In genomic region chr3:109134036-109134435, GRCm38 (mm10) we compare ENCODE assay signal across 29 mouse cellular contexts. TPM values are rescaled to one million over a fixed set of nuclear protein-coding genes. Genes with fewer than 3 reads are reported as not detected.
DNase-seq lines count a peak whose midpoint lies in the region; ATAC-seq and TF ChIP-seq lines count a peak whose summit lies in the region.
"Had no signal": no experiment of that assay in that cellular context is flagged by ENCODE, and none has a peak within 500 bp of the region (broad histone marks: within the 10 kb centered on the region; RNA-seq: fewer than 3 reads in every experiment).

No protein-coding gene starts in this region.

- TF ChIP-seq POLR2A in testis, adult 2 months (IDR thresholded peaks at IDR 0.05; ENCODE audit: control insufficient read depth, low read depth, low read length): no peak

- H3K27me3 ChIP-seq in testis, adult 2 months (ENCODE audit: control insufficient read depth, insufficient read depth, low read length): no peaks in the 10 kb centered on the region
- H3K27me3 ChIP-seq: CH12.LX, Patski had no signal

- no peaks in the 10 kb centered on the region for H3K36me3 ChIP-seq in testis, adult 2 months (ENCODE audit: control insufficient read depth, insufficient read depth, low read length)
- H3K36me3 ChIP-seq: G1E had no signal

- ATAC-seq in megakaryocyte, adult 5-6 weeks (ENCODE audit: poor library complexity, severe bottlenecking): no peak
- ATAC-seq: activated CD4-positive, CD25-positive, alpha-beta regulatory T cell, adult 4 months; CD4-positive, CD25-positive, alpha-beta regulatory T cell, adult 4 months; Patski had no signal

- H3K27ac ChIP-seq in testis, adult 2 months (ENCODE audit: control insufficient read depth, insufficient read depth, low read depth, low read length): peak overlapping the region; percentile 42

- intact Hi-C loops in heart, postnatal 14 days (cut with DNase I): no loop called here

- peak; percentile 79 for DNase-seq in heart, adult 11 months
- no peak for DNase-seq in heart, postnatal 14 days
- no peak for DNase-seq in testis, postnatal 10 days (ENCODE audit: low spot score)
- peak; percentile 25 for DNase-seq in R1 (ENCODE audit: low read depth, low spot score)
- peak; percentile 52 for DNase-seq in testis, postnatal 14 days (ENCODE audit: low spot score)
- DNase-seq in frontal cortex, adult 2 months (ENCODE audit: extremely low spot score in 1 of 2, low spot score in 1 of 2): no peak
- DNase-seq: adrenal gland, adult 2 months; adrenal gland, adult 8-10 months; adrenal gland, postnatal 10 days; adrenal gland, postnatal 14 days; adrenal gland, postnatal 25 days; adrenal gland, postnatal 36 days; B cell, adult 2 months; cerebellum, adult 11 months; cerebellum, adult 11-12 months; cerebellum, adult 18-20 months had no signal

- H3K4me1 ChIP-seq in testis, adult 2 months (ENCODE audit: control insufficient read depth, insufficient read depth, low read length): no peaks in the 10 kb centered on the region

- H3K4me3 ChIP-seq in testis, adult 2 months (ENCODE audit: control insufficient read depth, low read depth, low read length): peak overlapping the region; percentile 67

- TF ChIP-seq CTCF in testis, adult 2 months (IDR thresholded peaks at IDR 0.05; ENCODE audit: control insufficient read depth, insufficient read depth, insufficient replicate concordance, low read depth, low read length): no peak

RNA-seq across cellular contexts. Expression of gene Slc25a24, which starts 11.1 kb away (rescaled TPM):
- 1 to 10 TPM; 7.7 to 9.3 TPM for total RNA-seq in heart, postnatal 14 days (2021)
- polyA plus RNA-seq in testis, adult 2 months (2012; rRNA removed): 3.1 and 3.2 TPM in 2 replicates
- polyA plus RNA-seq in frontal cortex, adult 2 months (2012; rRNA removed): 1.6 and 2.0 TPM in 2 replicates
- 79.2 and 86.8 TPM in 2 replicates for total RNA-seq in megakaryocyte, adult 5-6 weeks (2015)
- 87.0 and 90.7 TPM in 2 replicates for total RNA-seq in megakaryocyte, adult 5-6 weeks (2017)
- polyA plus RNA-seq: G1E had no signal

RNA-seq across cellular contexts. Expression of gene Slc25a54, which starts 53.8 kb away (rescaled TPM):
- not detected for total RNA-seq in heart, postnatal 14 days (2021)
- 9.1 and 9.7 TPM in 2 replicates for polyA plus RNA-seq in testis, adult 2 months (2012; rRNA removed)
- polyA plus RNA-seq in frontal cortex, adult 2 months (2012; rRNA removed): not detected in 2 replicates
- not detected in 2 replicates for total RNA-seq in megakaryocyte, adult 5-6 weeks (2015)
- total RNA-seq in megakaryocyte, adult 5-6 weeks (2017): not detected in 2 replicates
- total RNA-seq: adrenal gland, adult 18-20 months; adrenal gland, adult 2 months; adrenal gland, adult 8-10 months; adrenal gland, postnatal 10 days; adrenal gland, postnatal 14 days; adrenal gland, postnatal 25 days; adrenal gland, postnatal 36 days; adrenal gland, postnatal 4 days; CH12.LX; ES-E14; G1E; MEL had no signal
- polyA plus RNA-seq: activated CD4-positive, CD25-positive, alpha-beta regulatory T cell, adult 4 months; adrenal gland, adult 2 months; brain, embryonic 14.5 days; C2C12; CD4-positive, CD25-positive, alpha-beta regulatory T cell, adult 4 months; G1E; Patski had no signal

Comparison
In these comparisons a context has a peak if more than half of its experiments do, and no peak if none do; other contexts are left out.
1. DNase-seq: peak in heart, adult 11 months (single experiment), R1 (single experiment) and testis, postnatal 14 days (single experiment); none in heart, postnatal 14 days (0 of 2), testis, postnatal 10 days (single experiment) and frontal cortex, adult 2 months (0 of 2).
2. RNA of gene Slc25a24, which starts 11.1 kb away (total RNA-seq): 79.2 to 90.7 TPM in megakaryocyte, adult 5-6 weeks; 7.7 to 9.3 TPM in heart, postnatal 14 days; every median in the first group is over 4 times any median in the second.